Mouse (Mus musculus): ENCODE measurements at regions not wholly inside any gene's neighbourhood (a gene's known extent, or its start where the extent isn't known, plus 50 kb on each side); places are given as distances from the start of the nearest gene placed in this dataset.

DNA sequence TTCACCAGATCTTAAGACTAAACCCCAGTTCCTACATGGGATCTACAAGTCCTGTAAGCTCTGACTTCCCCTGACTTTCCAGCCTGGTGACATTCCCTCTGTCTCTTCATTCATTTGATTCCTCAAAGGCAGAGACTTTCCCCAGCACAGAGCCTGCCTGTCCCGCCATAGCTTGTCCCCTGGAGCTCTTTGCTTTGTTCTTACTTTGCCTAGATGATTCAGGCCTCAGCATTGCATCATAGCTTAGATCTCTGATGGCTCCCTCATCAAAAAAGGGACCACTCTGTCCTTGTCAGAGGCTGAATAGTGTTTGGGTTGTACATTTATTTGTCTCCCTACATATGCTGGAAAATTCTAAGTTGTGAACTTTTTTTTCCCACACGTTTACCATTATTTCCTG is 57.6 kb upstream of the Exoc6 start:
- no peak for DNase-seq (ENCODE audit: low read depth, low spot score)

DNA sequence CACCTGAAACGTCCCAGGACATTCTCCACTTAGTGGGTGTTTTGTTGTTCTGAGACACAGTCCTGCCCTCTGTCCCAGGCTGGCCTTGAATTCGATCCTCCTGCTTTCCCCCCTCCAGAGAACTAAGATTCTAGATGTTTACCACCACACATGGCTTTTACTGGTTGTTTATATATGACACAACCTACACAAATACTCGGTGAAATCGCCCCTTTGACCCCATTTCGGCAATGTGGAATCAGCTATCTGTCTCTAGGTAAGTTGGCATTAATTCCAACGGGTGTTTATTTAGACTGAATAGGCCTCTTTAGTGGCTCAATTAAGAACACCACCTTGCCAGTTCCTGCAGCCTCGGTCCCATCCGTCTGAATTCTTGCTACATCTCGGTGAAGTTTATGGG is 56.8 kb upstream of the Exoc6 start:
- DNase-seq (ENCODE audit: low read depth, low spot score): no peak

DNA sequence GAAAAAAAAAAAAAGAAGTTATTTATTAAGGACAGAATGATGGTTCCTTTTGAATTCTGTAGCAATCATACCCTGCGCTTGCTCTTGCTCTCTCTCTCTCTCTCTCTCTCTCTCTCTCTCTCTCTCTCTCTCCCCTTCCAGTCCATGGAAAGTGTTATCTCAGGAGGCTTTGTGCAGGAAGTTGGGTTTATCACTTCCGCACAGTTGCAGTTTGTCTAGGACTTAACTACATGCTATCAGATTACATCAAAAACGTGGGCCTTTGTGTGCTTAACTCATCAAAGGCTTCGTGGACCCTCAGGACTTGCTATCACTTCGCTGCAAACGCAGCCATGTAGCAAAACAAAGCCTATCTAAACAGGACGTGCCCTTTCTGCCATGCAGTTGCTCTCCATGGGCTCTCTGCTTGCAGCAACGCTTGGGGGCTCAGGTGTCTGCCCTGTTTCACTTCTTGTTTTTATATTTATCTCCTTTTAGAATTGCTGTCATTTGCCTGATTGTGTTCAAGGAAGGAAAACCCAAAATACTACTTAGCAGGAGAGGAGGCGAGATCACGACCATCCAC is 56.2 kb upstream of the Exoc6 start:
- peak; percentile 18 for DNase-seq (ENCODE audit: low read depth, low spot score)

DNA sequence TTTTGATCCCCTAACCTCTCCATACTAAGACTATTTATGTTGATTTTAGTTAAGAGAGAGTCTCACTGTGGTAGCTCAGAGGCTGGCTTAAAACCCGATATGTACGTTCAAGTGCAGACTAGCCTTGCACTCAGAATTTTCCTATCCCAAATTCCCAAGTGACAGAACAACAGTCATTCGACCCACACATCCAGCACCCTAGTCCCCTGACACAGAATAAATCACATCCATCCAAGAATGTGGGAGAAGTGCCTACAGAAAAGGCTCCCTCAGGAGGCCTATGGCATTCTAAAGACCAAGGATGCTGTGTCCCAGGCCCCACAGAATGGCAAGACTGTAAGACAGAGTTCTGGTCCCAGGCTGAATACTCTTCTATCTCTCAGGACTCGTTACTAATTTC is 55.4 kb upstream of the Exoc6 start:
- peak; percentile 8 for DNase-seq (ENCODE audit: low read depth, low spot score)

DNA sequence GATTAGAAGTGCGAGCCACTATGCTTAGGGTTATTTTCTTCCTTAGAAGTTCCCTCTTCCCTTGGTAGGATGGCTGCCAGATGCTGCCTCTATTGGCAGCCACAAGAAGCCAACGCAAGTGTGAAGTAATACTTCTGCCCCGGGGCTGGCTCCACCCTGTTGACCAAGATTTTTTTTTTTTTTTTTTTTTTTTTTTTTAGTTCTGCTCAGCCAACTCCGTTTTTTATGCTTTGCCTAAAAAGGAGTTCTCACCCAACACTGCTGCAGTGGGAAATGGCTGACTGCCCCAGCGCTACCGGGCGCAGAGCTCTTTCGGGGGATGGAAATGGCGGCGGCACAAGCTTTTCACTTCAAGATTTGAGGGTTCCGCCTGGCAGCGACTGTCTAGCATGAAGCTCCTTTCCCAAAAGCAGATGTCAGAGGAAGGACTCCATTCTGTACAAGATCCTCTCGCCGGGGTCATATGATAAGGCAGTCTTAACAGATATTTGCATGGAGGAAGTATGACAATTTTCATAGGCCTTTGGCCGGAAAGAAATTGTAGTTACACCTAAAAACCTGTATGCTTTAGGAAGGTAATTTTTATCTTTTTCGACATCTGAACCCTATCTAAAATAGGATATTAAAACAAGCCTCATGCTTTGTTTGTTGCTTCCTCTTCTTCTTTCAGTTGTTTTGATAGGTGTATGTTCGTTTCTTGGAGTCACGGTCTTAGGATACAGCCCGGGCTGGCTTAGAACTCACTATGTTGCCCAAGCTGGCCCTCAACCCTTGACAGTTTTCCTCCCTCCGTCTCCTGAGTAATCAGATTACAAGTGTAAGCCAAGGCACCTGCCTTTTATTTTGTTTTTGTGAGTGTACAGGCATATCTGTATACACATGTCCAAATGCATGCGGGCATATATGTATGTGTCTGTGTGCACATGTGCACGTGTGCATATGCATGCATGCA is 54.6 kb upstream of the Exoc6 start:
- DNase-seq (ENCODE audit: low read depth, low spot score): peak; percentile 65

DNA sequence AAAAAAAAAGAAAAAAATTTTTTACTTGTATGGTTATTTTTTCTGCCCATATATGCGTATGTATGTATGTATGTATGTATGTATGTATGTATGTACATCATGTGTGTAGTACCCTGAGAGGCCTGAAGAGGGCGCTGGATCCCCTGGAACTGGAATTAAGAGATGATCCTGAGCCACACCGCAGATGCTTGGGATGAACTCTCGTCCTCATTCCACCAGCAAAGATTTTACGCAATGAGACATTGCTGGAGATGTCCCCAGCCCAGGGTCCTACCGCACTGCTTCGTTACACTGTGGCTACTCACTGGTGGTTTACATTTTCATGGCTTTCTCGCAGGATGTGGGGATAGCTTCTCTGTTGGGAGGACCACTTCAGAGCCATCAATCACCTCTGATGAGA is 53.5 kb upstream of the Exoc6 start:
- no peak for DNase-seq (ENCODE audit: low read depth, low spot score)

DNA sequence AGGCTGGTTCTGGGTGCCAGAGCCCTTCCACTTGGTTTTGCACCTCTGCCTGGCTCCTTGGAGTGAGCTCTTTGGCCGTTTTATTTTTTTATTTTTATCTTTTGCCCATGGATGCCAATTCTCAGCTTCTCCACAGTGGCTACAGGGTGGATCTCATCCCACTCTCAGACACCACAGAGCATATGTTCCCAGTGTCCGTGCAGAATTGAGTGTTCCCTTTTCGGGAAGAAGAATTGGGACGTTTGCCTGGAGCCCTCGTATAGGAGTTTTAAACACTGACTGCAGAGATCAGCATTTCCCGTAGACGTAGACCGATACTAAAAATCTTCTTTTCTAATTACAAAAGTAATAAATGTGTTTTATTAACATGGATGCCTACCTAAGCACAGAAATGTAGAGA is 53.1 kb upstream of the Exoc6 start:
- DNase-seq (ENCODE audit: low read depth, low spot score): peak; percentile 69

DNA sequence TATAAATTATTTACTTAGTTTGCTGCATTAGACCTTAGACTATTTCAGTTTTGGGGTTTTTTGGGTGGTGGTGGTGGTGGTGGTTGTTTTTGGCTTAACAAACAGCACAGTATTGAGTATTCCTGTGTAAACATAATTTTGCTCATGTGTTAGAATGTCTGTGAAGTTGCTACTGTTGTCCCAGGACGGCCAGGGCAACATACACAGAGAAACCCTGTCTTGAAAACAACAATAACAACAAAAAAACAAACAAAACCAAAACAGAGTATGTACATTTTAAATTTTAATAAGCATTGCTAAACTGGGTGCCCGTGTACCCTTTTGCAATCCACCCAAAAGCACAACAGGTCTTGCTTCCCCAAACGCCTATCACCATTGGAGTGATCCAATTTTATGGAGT is 51.8 kb upstream of the Exoc6 start:
- no peak for DNase-seq (ENCODE audit: low read depth, low spot score)
